Mouse (Mus musculus) kidney, adult 18-20 months (tissue): ENCODE measurements at regions not wholly inside any gene's neighbourhood (a gene's known extent, or its start where the extent isn't known, plus 50 kb on each side); places are given as distances from the start of the nearest gene placed in this dataset.

ENCODE experiments used
- DNase-seq: peaks from one replicate; pipeline ENCODE4 v3.0.0; 2021

GRCm38 (mm10) chr16:24137266-24138033 lies 148.8 kb upstream of the Bcl6 start:
- DNase-seq, result no peak

GRCm38 (mm10) chr16:24136483-24137148 lies 148.0 kb upstream of the Bcl6 start:
- no peak for DNase-seq

- no peak for DNase-seq
These were observed 147.2 kb upstream of the Bcl6 start for GRCm38 (mm10) chr16:24135841-24136240.

GRCm38 (mm10) chr16:24135351-24135750 lies 146.7 kb upstream of the Bcl6 start:
- no peak for DNase-seq

GRCm38 (mm10) chr16:24134486-24135050 lies 145.9 kb upstream of the Bcl6 start:
- no peak for DNase-seq

GRCm38 (mm10) chr16:24130646-24131045 lies 142.0 kb upstream of the Bcl6 start:
- no peak for DNase-seq

GRCm38 (mm10) chr16:24129701-24130100 lies 141.0 kb upstream of the Bcl6 start:
- no peak for DNase-seq

GRCm38 (mm10) chr16:24128566-24128965 lies 139.9 kb upstream of the Bcl6 start:
- DNase-seq, result no peak

GRCm38 (mm10) chr16:24124766-24125165 lies 136.1 kb upstream of the Bcl6 start:
- no peak for DNase-seq

GRCm38 (mm10) chr16:24124083-24124482 lies 135.4 kb upstream of the Bcl6 start:
- DNase-seq, result no peak

- no peak for DNase-seq
These were observed 133.0 kb upstream of the Bcl6 start for GRCm38 (mm10) chr16:24121633-24122032.

GRCm38 (mm10) chr16:24120836-24121235 lies 132.2 kb upstream of the Bcl6 start:
- no peak for DNase-seq

- DNase-seq, result no peak
These were observed 129.8 kb upstream of the Bcl6 start for GRCm38 (mm10) chr16:24118487-24118886.

- no peak for DNase-seq
These were observed 114.4 kb upstream of the Bcl6 start for GRCm38 (mm10) chr16:24102854-24103690.

GRCm38 (mm10) chr16:24097596-24097995 lies 108.9 kb upstream of the Bcl6 start:
- DNase-seq, result no peak

GRCm38 (mm10) chr16:24096076-24096475 lies 107.4 kb upstream of the Bcl6 start:
- DNase-seq, result no peak

- DNase-seq, result no peak
These were observed 107.0 kb upstream of the Bcl6 start for GRCm38 (mm10) chr16:24095630-24096029.

- DNase-seq, result no peak
These were observed 105.9 kb upstream of the Bcl6 start for GRCm38 (mm10) chr16:24094566-24094965.

GRCm38 (mm10) chr16:24093624-24094023 lies 105.0 kb upstream of the Bcl6 start:
- no peak for DNase-seq

- DNase-seq, result no peak
These were observed 104.2 kb upstream of the Bcl6 start for GRCm38 (mm10) chr16:24092616-24093525.

GRCm38 (mm10) chr16:24092136-24092535 lies 103.5 kb upstream of the Bcl6 start:
- no peak for DNase-seq

- DNase-seq, result no peak
These were observed 102.3 kb upstream of the Bcl6 start for GRCm38 (mm10) chr16:24090981-24091380.
